Mouse (Mus musculus): ENCODE results near the gene Fchsd2.

Gene Fchsd2

DNA sequence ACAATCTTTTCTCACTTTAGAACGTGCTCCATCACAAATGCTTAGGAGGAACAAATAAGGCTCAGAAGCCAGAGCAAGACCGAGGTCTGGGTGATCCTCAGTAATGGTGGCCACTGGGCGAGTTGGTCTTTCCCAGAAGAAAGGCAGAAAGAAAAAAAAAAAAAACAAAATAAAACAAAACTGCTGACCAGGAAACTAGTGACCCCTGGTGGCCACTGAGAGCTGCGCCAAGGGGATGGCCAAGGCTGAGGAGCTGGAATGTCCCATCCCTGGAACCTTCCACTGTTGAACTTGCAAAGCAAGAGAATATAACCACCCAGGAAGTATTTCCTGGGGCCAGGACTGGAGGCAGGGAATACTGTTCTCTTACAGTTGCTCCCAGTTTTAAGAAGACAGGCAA, 195.8 kb downstream of the Fchsd2 start:
- DNase-seq (ENCODE audit: low spot score), result peak; percentile 80

DNA sequence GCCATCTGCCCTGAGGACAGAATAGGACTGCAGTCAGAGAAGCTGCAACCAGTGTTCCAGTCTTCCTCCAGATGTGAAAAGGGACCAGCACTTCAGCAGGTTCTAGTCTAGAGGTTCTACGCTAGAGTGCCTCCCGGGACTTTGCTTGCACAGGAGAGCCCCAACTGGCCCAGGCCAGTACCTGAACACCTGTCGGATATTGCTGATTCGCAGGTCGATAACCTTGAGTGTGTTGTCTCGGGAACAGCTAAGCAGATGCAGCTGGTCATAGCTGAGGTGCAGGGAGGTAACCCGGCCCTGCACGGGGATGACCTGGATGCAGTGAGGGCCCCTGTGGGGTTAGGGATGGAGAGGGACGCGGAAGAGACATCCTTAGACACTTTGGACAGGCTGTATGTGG, 197.7 kb downstream of the Fchsd2 start:
- no peak for DNase-seq (ENCODE audit: low spot score)

DNA sequence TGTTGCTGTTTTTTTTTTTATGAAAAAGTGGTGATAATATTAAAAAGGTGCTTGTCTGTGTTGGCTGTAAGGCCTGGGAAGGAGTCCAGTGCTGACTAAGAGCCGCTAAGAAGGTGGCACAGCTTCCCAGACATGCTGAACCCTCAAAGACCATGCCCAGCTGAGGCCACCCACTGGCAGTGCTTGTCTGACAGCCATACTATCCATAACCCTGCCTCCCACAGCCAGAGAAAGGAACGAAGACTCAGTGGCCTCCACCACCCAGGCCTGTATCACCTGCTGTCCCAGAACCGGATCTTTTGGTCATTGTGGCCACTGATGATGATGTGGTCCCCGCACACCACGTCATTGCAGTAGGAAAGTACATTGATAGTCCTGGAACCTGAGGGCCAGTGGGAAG, 198.5 kb downstream of the Fchsd2 start:
- DNase-seq (ENCODE audit: low spot score), result no peak

DNA sequence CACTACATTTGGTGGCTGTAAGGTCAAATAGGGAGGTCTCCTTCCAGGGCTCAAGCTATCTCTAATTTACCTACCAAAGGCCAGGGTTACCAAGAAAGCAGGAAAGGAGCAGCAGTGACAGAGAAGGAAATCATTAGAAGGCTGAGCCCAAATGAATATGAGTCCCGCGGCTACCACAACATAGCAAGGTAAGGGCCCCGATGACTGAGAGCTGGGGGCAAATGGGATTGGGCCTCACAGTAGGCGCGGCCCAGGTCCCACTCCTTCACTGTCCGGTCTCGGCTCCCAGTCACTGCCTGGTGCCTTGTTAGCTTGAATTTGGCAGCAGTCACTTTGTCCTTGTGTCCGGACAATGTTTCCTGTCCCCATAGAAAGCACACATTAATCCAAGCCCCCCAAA, 199.0 kb downstream of the Fchsd2 start:
- no peak for DNase-seq (ENCODE audit: low spot score)

DNA sequence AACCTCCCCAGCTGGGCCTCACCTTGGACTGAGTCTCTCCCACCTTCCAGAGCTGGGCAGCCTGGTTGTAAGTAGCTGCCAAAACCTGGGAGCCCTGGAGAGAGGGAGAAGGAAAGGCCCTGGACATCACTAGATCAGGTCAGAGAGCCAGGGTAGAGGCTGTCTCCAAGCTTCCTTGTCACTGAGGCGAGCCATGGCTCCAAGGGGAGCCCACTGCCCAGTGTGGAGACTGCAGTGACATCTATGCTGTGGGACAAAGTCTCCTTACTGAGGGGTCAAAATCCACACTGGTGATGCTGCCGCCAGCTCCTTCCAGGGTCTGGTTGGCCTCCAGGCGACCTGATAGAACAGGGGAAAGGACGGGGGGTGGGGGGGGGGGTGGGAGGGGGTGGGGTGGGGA, 199.4 kb downstream of the Fchsd2 start:
- no peak for DNase-seq (ENCODE audit: low spot score)

DNA sequence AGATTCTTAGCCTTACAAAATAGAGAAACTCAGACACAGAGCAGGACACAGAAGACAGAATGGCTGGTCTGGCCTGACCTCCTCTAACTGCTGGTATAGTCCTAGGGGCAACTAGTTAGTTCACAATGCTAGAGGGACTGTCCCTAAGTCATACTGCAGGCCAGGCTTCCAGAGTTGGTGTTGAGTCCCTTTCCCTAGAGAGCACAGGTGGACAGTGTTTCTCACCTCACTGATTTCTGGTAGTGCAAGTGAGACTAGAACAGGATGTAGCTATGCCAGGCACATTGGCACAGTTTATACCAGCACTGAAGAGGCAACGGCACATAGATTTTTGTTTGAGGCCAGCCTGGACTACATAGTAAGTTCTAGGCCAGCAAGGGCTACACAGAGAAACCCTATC, 200.0 kb downstream of the Fchsd2 start:
- DNase-seq (ENCODE audit: low spot score), result no peak

DNA sequence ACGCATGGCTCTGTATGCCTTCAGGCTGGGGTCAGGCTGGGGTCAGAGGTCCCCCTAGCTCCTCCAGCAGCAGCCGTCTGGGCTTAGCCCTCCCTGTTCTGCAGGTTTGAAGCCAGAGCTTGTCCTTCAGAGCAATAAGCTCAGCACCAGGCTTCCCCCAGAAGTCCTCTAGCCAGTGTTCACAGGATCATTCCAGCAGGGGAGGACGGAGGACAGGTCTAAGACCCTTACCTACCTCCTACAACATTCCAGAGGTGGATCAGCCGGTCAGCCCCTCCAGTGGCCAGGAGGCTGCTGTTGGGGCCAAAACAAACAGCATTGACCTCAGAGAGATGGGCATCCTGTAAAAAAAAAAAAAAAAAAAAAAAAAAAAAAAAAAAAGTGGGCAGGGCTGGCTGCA, 200.5 kb downstream of the Fchsd2 start:
- DNase-seq (ENCODE audit: low spot score), result no peak

DNA sequence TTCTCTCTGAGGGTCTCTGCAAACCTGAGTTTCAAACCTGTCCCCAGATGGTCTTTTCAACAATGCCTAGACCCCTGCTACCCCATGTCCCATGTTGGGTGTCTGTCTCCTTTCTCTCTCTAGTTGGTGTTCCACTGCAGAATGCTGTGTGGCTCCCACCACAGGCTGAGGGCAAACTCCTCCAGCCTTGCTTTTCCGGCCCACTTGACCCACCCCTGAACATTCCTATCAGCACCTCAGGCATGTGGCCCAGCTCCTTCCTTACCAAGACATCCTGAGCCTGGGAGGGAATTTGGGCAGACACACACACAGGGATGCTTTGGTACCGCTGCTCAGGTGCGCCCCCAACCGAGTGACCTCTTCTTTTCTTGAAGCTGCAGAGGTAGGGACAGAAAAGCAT, 200.9 kb downstream of the Fchsd2 start:
- no peak for DNase-seq (ENCODE audit: low spot score)

DNA sequence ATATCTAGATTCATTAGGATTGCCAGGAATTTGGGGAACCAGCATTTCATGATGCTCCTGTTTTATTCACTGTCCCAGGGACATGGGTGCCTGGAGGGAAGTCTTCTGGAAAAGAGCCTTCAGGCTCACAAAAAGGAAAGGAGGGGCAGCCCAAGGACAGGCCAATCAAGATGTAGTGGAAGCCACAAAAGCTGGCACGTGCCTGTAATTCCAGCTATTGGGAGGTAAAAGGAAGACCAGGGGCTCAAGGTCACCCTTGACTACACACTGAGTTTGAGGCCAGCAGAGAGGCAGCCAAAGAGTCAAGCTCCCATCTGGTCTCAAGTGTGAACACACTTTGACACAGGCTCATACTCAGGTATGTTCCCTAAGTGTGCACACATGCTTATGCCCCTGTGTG, 202.8 kb downstream of the Fchsd2 start:
- DNase-seq (ENCODE audit: low spot score), result no peak

DNA sequence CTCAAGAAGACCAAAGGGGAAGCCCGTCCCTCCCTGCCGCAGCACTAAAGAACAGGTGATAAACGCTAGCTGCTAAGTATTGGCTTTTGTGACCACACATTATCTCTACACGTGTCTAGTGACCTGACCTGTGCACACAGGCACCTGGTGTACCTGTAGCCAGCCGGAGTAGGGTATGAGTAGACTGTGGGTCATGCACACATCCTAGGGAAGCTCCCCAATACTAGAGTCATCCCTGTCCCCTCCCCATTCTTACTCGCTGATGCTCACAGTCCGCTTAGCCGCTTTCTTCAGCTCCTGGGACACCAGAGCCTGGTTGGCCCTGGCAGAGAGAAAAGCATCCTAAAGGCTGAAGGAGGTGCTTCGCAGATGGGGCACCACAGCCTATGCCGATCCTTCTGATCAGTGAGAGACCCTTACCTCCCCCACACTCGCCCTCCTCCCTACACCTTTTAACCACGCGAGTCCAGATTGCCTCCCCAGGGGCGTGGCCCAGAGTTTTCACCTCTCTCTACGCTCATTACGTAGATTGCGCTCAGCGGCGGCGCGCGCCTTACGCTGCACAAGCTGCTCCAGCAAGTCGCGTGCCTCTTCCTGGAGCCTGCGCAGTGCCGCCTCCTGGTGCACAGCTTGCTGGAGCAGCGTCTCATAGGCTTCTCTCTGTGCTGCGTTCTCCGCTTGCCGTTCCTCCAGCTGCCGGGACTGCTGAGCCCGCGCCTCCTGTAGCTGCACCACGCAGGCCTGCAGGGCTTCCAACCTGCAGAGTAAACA, 203.8 kb downstream of the Fchsd2 start:
- DNase-seq (ENCODE audit: low spot score), result peak; percentile 88

DNA sequence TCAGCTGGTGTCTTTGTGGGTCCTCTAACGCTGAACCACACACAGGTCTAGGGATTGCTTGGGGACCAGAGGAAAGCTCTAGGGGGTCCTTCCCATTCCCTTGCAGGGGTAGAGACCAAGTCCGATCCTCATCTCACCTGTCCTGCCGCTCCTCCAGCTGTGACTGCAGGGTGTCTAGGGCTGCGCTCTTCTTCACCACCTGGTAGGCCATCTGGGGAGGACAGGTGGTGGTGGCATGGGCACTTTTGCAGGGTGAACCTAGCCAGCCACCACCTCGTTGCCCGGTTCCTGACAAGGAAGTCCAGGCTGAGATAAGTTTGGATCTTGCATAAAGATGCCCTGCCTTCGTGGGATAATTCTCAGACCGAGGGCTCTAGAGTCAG, 204.4 kb downstream of the Fchsd2 start:
- no peak for DNase-seq (ENCODE audit: low spot score)

DNA sequence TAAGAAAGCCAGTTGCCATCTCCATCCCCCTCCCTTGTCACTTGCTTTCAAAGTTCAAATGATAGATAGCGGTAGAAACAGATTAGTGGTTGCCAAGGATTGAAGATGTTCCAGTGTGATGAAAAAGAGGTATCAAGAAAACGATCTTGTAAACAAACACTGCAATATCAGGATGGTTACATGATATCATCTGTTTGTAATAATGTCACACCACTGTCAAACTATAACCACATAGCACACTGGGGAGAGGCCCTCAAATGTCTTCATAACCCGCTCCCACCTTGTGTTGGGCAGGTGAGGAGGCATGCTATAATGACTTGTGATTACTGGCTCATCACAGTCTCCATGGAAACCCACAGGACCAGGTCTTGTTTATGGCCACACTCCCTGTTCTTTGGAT, 205.7 kb downstream of the Fchsd2 start:
- DNase-seq (ENCODE audit: low spot score), result no peak

DNA sequence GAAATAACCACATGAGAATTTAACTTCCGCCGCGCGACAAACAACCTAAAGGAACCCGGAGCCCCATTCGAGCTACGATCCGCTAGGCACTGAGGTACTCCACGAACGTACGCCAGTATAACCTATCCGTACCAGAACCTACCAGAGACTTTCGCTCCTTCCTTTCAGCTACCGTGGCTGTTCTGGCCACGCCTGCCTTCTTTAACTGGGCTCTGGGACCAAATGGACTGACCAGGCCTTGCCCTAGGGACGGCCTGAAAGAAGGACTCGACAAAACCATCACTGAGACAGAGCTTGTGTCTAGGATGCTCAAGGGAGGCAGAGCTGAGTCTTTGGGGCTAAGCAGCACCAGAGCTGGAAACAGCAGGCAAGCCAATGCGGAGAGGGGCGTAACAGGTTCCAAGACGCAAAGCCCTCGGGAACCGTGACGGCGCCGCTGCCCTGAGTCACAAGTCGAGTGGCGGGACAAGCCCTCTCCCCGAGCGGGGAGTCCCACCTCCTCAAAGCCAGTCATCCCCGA, 208.8 kb downstream of the Fchsd2 start:
- no peak for DNase-seq (ENCODE audit: low spot score)

DNA sequence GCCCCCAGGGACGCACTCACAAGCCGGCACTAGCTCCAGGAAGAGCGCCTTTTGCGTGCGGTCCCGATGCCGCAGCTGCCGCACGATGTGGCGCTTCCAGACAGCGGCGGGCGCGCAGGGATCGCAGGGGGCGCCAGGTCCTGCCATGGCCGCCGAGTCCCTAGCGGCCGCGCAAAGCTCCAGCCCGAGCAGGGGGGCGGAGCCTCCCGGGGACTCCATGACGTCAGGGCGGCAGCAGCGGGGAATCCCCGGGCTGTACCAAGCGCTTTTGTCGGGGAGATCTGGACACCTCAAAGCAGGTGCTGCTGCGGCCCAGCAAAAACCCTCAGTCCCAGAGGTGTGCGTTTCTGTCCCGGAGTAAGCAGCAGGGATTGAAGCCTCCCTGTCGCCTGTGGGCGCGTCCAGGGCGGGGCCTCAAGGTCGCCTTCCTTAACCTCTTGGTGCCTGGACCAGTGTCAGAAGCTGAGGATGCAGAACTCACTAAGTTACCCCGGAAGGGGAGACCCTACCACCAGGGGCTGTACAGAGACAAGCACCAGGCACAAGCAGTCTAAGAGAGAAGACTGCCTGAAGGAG, 209.3 kb downstream of the Fchsd2 start, which contains the start of gene Atg16l2:
Gene Atg16l2, minus strand, starts transcription at position 371 of the 576 bp plus-strand sequence.
- DNase-seq (ENCODE audit: low spot score), result peak; percentile 96

DNA sequence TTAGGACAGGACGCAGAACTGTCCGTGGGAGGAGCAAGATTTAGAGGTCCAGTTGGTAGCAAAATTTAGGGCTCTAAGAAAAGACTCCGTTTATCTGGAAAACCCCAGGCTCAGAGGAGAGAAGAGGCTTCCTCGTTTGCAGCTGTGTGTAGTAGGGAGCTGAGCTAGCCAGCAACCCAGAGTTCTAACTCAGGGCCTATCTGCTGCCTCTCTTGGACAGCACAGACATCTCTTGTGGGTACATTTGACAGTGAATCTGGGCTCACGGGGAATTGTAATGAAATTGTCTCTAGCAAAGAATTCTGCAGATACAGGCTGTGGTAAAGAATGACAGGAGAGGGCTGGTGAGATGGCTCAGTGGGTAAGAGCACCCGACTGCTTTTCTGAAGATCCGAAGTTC, 210.0 kb downstream of the Fchsd2 start:
- no peak for DNase-seq (ENCODE audit: low spot score)

DNA sequence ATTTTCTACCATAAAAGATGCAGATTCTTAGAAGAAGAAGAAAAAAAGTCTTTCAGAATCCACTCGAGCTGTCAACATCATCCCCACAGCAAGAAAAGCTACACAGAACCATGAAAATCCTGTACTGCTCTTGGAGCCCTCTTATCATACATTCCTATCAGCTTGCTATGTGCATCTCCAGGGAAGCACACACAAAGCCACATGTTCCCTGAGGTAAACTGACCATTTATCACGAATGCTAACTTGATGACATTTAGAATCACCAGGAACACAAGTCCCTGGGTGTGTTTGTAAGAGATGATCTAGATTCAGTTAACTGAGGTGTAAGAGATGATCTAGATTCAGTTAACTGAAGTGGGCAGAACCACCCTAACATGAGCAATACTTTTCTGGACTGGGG, 214.2 kb downstream of the Fchsd2 start:
- no peak for DNase-seq (ENCODE audit: low spot score)

DNA sequence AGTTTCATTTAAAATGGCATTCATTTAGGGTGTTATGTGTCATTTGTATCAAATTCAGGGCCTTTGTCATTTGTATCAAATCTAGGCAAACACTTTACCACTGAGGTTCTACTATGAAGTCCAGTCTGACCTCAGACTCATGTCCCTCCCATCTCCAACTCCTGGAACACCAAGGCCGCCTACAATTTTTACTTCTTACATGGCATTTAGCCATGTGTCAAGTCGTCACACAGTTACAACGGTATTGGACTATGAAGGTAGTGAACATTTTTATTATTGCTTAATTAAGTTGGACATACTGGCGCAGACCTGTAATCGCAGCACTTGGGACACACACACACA, 217.3 kb downstream of the Fchsd2 start:
- DNase-seq (ENCODE audit: low spot score), result no peak

DNA sequence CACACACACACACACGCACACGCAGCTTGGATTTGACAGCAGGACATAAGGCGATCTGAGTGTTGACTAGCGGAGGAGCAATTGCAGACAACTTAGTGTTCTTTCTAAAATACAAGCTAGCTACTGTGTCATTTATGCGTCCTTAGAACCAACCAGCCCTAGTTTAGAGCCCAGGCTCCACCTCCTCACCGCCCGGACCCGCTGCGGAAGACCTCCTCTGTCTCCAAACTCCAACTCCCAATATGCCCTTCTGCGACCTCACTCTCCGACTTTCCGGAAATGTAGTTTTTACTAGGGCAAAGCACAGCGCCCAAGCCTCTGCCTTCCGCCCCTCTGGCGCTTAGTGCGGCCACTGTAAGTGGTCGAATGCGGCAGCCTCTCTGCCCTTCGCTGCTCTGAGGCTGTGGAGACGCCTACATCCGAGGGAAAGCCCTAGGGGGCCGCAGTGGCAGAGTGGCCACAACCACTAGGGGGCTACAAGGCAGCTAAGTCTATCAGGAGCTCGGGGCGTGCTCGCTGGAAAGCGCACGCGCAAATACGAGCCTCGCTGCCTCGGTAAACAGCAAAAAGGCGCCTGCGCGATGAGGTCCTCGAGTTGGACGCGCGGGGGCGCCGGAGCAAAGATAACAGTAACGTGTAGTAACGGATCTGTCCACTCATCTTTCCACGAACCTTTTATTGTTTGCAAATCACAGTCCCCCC, 217.8 kb downstream of the Fchsd2 start:
- DNase-seq (ENCODE audit: low spot score), result peak; percentile 100

DNA sequence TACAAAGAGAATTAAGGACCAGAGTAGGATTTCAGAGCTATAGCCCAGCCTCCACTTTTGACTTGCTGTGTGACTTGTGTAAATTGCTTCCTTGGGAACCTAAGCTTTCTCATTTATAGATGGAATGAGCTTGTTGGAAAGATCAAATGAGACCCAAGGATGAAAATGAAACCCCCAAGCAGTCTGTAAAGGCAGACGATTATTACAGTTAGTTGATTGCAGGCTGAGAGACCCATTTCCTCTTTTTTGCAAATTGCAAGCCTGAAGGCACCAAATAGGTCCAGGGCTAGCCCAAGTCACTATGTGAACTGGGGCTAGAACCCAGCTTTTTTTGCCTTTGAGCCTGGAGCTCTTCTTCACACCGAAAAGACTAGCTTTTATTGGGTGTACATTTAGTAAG, 218.4 kb downstream of the Fchsd2 start:
- no peak for DNase-seq (ENCODE audit: low spot score)

DNA sequence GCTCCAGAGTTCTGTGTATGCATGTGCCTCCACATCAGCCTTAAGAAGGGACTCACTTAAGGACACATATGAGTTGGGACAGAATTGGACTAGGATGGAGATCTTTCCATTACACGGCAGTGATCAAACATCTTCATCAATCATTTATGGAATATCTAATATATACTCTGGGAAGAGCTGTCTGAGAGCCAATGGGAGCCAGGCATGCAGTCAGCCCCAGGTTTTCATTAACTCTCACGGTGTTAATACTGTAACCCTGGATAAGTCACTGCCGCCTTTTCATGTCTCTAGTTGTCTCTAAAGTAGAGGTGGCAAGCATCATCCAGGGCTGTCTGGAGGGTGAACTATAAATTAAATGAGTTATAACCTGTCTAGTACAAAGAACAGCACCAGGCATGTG, 220.4 kb downstream of the Fchsd2 start:
- DNase-seq (ENCODE audit: low spot score), result no peak

DNA sequence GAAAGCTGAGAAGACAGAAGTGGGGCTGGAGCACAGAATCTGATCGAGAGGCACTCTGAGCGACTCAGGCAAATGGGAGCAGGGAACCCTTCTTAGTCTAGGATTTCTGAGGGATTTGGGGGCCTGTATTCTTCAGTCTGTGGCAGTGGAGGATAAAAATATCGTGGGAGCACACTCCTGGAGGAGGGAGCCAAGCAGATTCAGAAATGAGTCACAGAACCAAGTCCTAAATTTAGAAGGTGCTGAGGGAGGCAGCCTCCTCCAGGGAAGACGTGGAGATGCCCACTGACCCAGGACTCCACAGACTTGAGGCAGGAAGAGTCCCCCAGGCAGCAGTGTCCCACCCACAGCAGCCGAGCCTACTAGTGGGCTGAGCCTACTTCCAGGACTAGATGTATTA, 221.7 kb downstream of the Fchsd2 start:
- DNase-seq (ENCODE audit: low spot score), result no peak

DNA sequence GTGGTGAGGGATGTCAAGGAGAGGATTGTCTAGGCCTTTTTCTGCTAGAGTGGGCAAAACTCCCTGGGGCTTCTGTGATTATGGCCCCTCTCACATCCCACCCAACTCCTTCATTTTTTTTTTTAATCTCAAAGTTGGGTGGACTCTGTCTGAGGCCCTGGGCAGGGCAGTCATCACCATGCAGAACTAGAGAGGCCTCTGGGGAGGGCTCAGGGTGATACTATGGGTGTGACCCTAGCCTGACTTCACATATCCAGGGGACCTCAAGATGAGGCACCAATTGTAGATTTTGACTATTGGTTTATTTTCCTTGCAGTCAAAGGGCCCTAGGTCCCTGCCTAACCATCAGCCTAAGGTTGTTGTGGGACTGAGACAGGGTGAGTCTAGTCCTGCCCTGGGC, 223.0 kb downstream of the Fchsd2 start:
- no peak for DNase-seq (ENCODE audit: low spot score)

DNA sequence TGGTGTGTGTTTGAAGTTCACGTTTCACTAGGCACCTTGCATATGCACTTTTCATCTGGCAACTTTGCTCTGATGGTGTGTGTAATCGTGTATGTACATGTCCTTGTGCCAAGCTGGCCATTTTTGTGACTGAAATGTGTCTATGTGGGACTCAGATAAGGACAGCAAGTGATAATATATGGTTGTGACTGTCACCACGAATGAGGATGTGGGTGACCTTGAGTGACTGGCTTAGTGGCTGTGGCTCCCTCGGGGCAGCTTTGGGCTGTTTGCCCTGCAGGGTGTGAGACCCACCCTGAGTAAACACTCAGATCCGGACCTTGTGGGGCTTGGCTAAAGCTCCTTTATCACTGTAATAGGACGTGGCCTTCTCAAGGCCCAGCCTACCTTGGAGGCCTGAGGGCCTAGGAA, 223.9 kb downstream of the Fchsd2 start:
- DNase-seq (ENCODE audit: low spot score), result no peak

Measured in retina, embryonic 14.5 days (tissue).